9 mouse cellular contexts compared by ENCODE assay signal in genomic region chr1:37288181-37288935, GRCm38 (mm10). TPM values are rescaled to one million over a fixed set of nuclear protein-coding genes. Genes with fewer than 3 reads are reported as not detected.
DNase-seq lines count a peak whose midpoint lies in the region; ATAC-seq and TF ChIP-seq lines count a peak whose summit lies in the region.
"Had no signal": no experiment of that assay in that cellular context is flagged by ENCODE, and none has a peak within 500 bp of the region (broad histone marks: within the 10 kb centered on the region; RNA-seq: fewer than 3 reads in every experiment).

No protein-coding gene starts in this region.

- WGBS in hindbrain, embryonic 15.5 days, result 50% methylated on average over 11 of the region's 11 CpGs
- WGBS in liver, postnatal 0 days (ENCODE audit: insufficient replicate concordance), result 76% methylated on average over 10 of the region's 11 CpGs
- WGBS in heart, embryonic 10.5 days, result 79% methylated on average over 11 of the region's 11 CpGs

- TF ChIP-seq CTCF in liver, postnatal 0 days (IDR thresholded peaks at IDR 0.05; ENCODE audit: low read depth), result no peak

- intact Hi-C loops in left cerebral cortex, postnatal 36 days (cut with DNase I), result no loop called here

- peak; percentile 79 for ATAC-seq in hindbrain, embryonic 15.5 days (ENCODE audit: low FRiP score, low read depth)
- ATAC-seq in granulocyte monocyte progenitor cell, adult 5-6 weeks (replicated peaks; ENCODE audit: poor library complexity, severe bottlenecking), result no peak
- ATAC-seq in liver, postnatal 0 days, result no peak

- no peak overlapping the region for H3K4me3 ChIP-seq in hindbrain, embryonic 15.5 days
- H3K4me3 ChIP-seq in liver, postnatal 0 days (ENCODE audit: low read depth, low read length), result no peak overlapping the region
- H3K4me3 ChIP-seq in heart, embryonic 10.5 days, result no peak overlapping the region
- H3K4me3 ChIP-seq: liver, embryonic 15.5 days had no signal

- no peaks in the 10 kb centered on the region for H3K36me3 ChIP-seq in hindbrain, embryonic 15.5 days
- H3K36me3 ChIP-seq in liver, postnatal 0 days (replicated peaks; ENCODE audit: insufficient read depth, low read length), result no peaks in the 10 kb centered on the region
- H3K36me3 ChIP-seq in heart, embryonic 10.5 days, result no peaks in the 10 kb centered on the region
- H3K36me3 ChIP-seq: liver, embryonic 15.5 days had no signal

- H3K9ac ChIP-seq in hindbrain, embryonic 15.5 days, result no peak overlapping the region
- no peak overlapping the region for H3K9ac ChIP-seq in liver, postnatal 0 days (replicated peaks)
- H3K9ac ChIP-seq: liver, embryonic 15.5 days had no signal

- H3K4me2 ChIP-seq in hindbrain, embryonic 15.5 days, result 0 out of 2 replicates have a peak overlapping the region, but pooled peaks have one; percentile 13
- no peak overlapping the region for H3K4me2 ChIP-seq in liver, postnatal 0 days (ENCODE audit: low read depth, low read length)
- H3K4me2 ChIP-seq: liver, embryonic 15.5 days had no signal

- 0 out of 2 replicates have a peak overlapping the region, but pooled peaks have one; percentile 18 for H3K27ac ChIP-seq in hindbrain, embryonic 15.5 days (replicated peaks)
- H3K27ac ChIP-seq in liver, postnatal 0 days (ENCODE audit: low read depth), result no peak overlapping the region
- no peak overlapping the region for H3K27ac ChIP-seq in heart, embryonic 10.5 days
- H3K27ac ChIP-seq: liver, embryonic 15.5 days had no signal

- peaks cover 12% of the 10 kb centered on the region for H3K4me1 ChIP-seq in hindbrain, embryonic 15.5 days (replicated peaks)
- H3K4me1 ChIP-seq in liver, postnatal 0 days (ENCODE audit: insufficient read depth), result no peaks in the 10 kb centered on the region
- no peaks in the 10 kb centered on the region for H3K4me1 ChIP-seq in heart, embryonic 10.5 days
- H3K4me1 ChIP-seq: liver, embryonic 15.5 days had no signal

- no peaks in the 10 kb centered on the region for H3K9me3 ChIP-seq in hindbrain, embryonic 15.5 days
- no peaks in the 10 kb centered on the region for H3K9me3 ChIP-seq in liver, postnatal 0 days (ENCODE audit: low read length)
- H3K9me3 ChIP-seq in heart, embryonic 10.5 days, result no peaks in the 10 kb centered on the region
- H3K9me3 ChIP-seq: liver, embryonic 15.5 days had no signal

- peak; percentile 23 for DNase-seq in retina, postnatal 1 day
- no peak for DNase-seq in retina, embryonic 14.5 days (ENCODE audit: low spot score)
- peak; percentile 54 to 55 for DNase-seq in left cerebral cortex, postnatal 36 days (ENCODE audit: low spot score in 2 of 2)
- DNase-seq in liver, postnatal 0 days, result no peak
- DNase-seq in heart, embryonic 10.5 days (ENCODE audit: low spot score), result no peak
- DNase-seq: cerebellum, postnatal 25 days had no signal

- no peaks in the 10 kb centered on the region for H3K27me3 ChIP-seq in hindbrain, embryonic 15.5 days
- H3K27me3 ChIP-seq in liver, postnatal 0 days (ENCODE audit: insufficient read depth, low read length), result no peaks in the 10 kb centered on the region
- no peaks in the 10 kb centered on the region for H3K27me3 ChIP-seq in heart, embryonic 10.5 days (ENCODE audit: insufficient read depth, poor library complexity, severe bottlenecking)
- H3K27me3 ChIP-seq: liver, embryonic 15.5 days had no signal

- no peak for TF ChIP-seq EP300 in liver, postnatal 0 days (IDR thresholded peaks at IDR 0.05; ENCODE audit: low read depth)

RNA-seq across cellular contexts. Expression of gene Inpp4a, which starts 11.3 kb away (rescaled TPM):
- polyA plus RNA-seq in hindbrain, embryonic 15.5 days (2015; fragmentation: Nextera tagmentation; extraction: Ambion mirVana), result 69.9 and 73.5 TPM in 2 replicates
- total RNA-seq in left cerebral cortex, postnatal 36 days (2021), result 100 to 1,000 TPM; 207 to 211 TPM
- total RNA-seq in granulocyte monocyte progenitor cell, adult 5-6 weeks (2014; fragmentation: Nextera tagmentation), result 10.2 and 13.9 TPM in 2 replicates
- 5.6 and 7.0 TPM in 2 replicates for total RNA-seq in granulocyte monocyte progenitor cell, adult 5-6 weeks (2017)
- 5.0 and 6.7 TPM in 2 replicates for polyA plus RNA-seq in liver, postnatal 0 days (2015; fragmentation: Nextera tagmentation; extraction: Ambion mirVana)
- 10.5 and 13.3 TPM in 2 replicates for polyA plus RNA-seq in heart, embryonic 10.5 days (2016; fragmentation: Nextera tagmentation; extraction: Ambion mirVana)

Comparison
In these comparisons a context has a peak if more than half of its experiments do, and no peak if none do; other contexts are left out.
1. DNase-seq: peak in retina, postnatal 1 day (single experiment) and left cerebral cortex, postnatal 36 days (2 of 2); none in retina, embryonic 14.5 days (single experiment), liver, postnatal 0 days (single experiment) and heart, embryonic 10.5 days (single experiment).